In the genomic region with DNA sequence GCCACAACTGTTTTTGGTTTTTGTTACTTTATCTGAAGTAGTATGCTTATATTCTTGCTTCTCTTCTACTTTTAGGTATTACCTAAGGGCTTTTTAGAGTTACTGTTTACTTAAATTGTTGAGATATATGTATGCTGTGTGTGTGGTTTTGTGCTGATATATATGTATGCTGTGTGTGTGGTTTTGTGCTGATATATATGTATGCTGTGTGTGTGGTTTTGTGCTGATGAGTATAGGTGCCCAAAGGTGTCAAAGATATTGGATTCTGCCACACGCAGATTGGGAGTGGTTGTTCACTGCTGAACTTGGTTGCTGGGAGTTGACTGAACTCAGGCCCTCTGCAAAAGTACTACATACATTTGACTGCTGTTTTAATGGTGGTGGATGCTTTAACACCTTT, we compare ENCODE assay signal across 20 mouse cellular contexts. TPM values are rescaled to one million over a fixed set of nuclear protein-coding genes. Genes with fewer than 3 reads are reported as not detected.
DNase-seq lines count a peak whose midpoint lies in the region; ATAC-seq lines count a peak whose summit lies in the region.
"Had no signal": no experiment of that assay in that cellular context is flagged by ENCODE, and none has a peak within 500 bp of the region (broad histone marks: within the 10 kb centered on the region; RNA-seq: fewer than 3 reads in every experiment).

No protein-coding gene starts in this region.

- no peak overlapping the region for H3K9ac ChIP-seq in liver, embryonic 12.5 days
- H3K9ac ChIP-seq in midbrain, embryonic 11.5 days (ENCODE audit: low read length), result no peak overlapping the region
- no peak overlapping the region for H3K9ac ChIP-seq in midbrain, embryonic 14.5 days (replicated peaks; ENCODE audit: low read length)
- no peak overlapping the region for H3K9ac ChIP-seq in midbrain, embryonic 13.5 days (replicated peaks)
- H3K9ac ChIP-seq: embryonic facial prominence, embryonic 12.5 days; forebrain, embryonic 13.5 days; forebrain, embryonic 15.5 days; forebrain, postnatal 0 days had no signal

- H3K36me3 ChIP-seq in liver, embryonic 12.5 days, result peaks cover 88% of the 10 kb centered on the region
- H3K36me3 ChIP-seq in midbrain, embryonic 11.5 days (ENCODE audit: control insufficient read depth, insufficient read depth, low read length), result peaks cover 21% of the 10 kb centered on the region
- H3K36me3 ChIP-seq in midbrain, embryonic 14.5 days (ENCODE audit: control insufficient read depth, insufficient read depth, low read length), result peaks cover 50% of the 10 kb centered on the region
- H3K36me3 ChIP-seq in midbrain, embryonic 13.5 days, result peaks cover 68% of the 10 kb centered on the region

- no peaks in the 10 kb centered on the region for H3K27me3 ChIP-seq in liver, embryonic 12.5 days (replicated peaks)
- no peaks in the 10 kb centered on the region for H3K27me3 ChIP-seq in midbrain, embryonic 11.5 days (ENCODE audit: control insufficient read depth, insufficient read depth, low read length)
- H3K27me3 ChIP-seq in midbrain, embryonic 14.5 days (ENCODE audit: control insufficient read depth, insufficient read depth, low read length), result no peaks in the 10 kb centered on the region
- no peaks in the 10 kb centered on the region for H3K27me3 ChIP-seq in midbrain, embryonic 13.5 days
- H3K27me3 ChIP-seq: CH12.LX; embryonic facial prominence, embryonic 12.5 days; forebrain, embryonic 13.5 days; forebrain, embryonic 15.5 days had no signal

- peaks cover 7% of the 10 kb centered on the region; the same call in 1 of the 2 replicates for H3K4me1 ChIP-seq in liver, embryonic 12.5 days
- H3K4me1 ChIP-seq in midbrain, embryonic 11.5 days (ENCODE audit: control insufficient read depth, insufficient read depth, low read length), result no peaks in the 10 kb centered on the region
- H3K4me1 ChIP-seq in midbrain, embryonic 14.5 days (ENCODE audit: control insufficient read depth, insufficient read depth, low read length), result no peaks in the 10 kb centered on the region
- H3K4me1 ChIP-seq in midbrain, embryonic 13.5 days (replicated peaks), result no peaks in the 10 kb centered on the region
- H3K4me1 ChIP-seq: embryonic facial prominence, embryonic 10.5 days; embryonic facial prominence, embryonic 12.5 days; forebrain, embryonic 13.5 days; forebrain, embryonic 15.5 days had no signal

- no peak overlapping the region for H3K4me3 ChIP-seq in liver, embryonic 12.5 days
- H3K4me3 ChIP-seq in midbrain, embryonic 11.5 days (ENCODE audit: low read depth, low read length), result no peak overlapping the region
- no peak overlapping the region for H3K4me3 ChIP-seq in midbrain, embryonic 14.5 days (replicated peaks; ENCODE audit: low read depth, low read length)
- H3K4me3 ChIP-seq in midbrain, embryonic 13.5 days (replicated peaks), result no peak overlapping the region
- H3K4me3 ChIP-seq: embryonic facial prominence, embryonic 10.5 days; embryonic facial prominence, embryonic 12.5 days; forebrain, embryonic 13.5 days; forebrain, embryonic 15.5 days had no signal

- ATAC-seq in liver, embryonic 12.5 days, result peak; percentile 37; the same call in 1 of the 2 replicates
- no peak for ATAC-seq in midbrain, embryonic 11.5 days (ENCODE audit: low FRiP score)
- no peak for ATAC-seq in midbrain, embryonic 14.5 days (ENCODE audit: low FRiP score, low TSS enrichment)
- ATAC-seq in megakaryocyte-erythroid progenitor cell, adult 5-6 weeks (replicated peaks; ENCODE audit: low FRiP score, low TSS enrichment, poor library complexity, severe bottlenecking), result peak; percentile 80
- ATAC-seq in midbrain, embryonic 13.5 days, result no peak
- ATAC-seq: CD4-positive, CD25-positive, alpha-beta regulatory T cell, adult 4 months; forebrain, embryonic 13.5 days; forebrain, embryonic 15.5 days; forebrain, postnatal 0 days had no signal

- no peak overlapping the region for H3K4me2 ChIP-seq in liver, embryonic 12.5 days
- H3K4me2 ChIP-seq in midbrain, embryonic 11.5 days, result no peak overlapping the region
- no peak overlapping the region for H3K4me2 ChIP-seq in midbrain, embryonic 14.5 days (ENCODE audit: low read length)
- no peak overlapping the region for H3K4me2 ChIP-seq in midbrain, embryonic 13.5 days (replicated peaks)
- H3K4me2 ChIP-seq: embryonic facial prominence, embryonic 12.5 days; forebrain, embryonic 13.5 days; forebrain, embryonic 15.5 days had no signal

- no peak for DNase-seq in liver
- DNase-seq in midbrain, embryonic 11.5 days (ENCODE audit: low spot score, missing footprints), result peak; percentile 62
- DNase-seq in midbrain, embryonic 14.5 days, result no peak
- DNase-seq: B cell, adult 2 months; cerebellum, adult 11-12 months; cerebellum, adult 2 months; cerebellum, adult 9-10 months; cerebellum, postnatal 10 days; cerebellum, postnatal 25 days; forebrain, postnatal 0 days had no signal

- H3K27ac ChIP-seq in liver, embryonic 12.5 days, result no peak overlapping the region
- H3K27ac ChIP-seq in midbrain, embryonic 11.5 days (ENCODE audit: low read depth, low read length), result no peak overlapping the region
- no peak overlapping the region for H3K27ac ChIP-seq in midbrain, embryonic 14.5 days (replicated peaks; ENCODE audit: low read depth, low read length)
- no peak overlapping the region for H3K27ac ChIP-seq in midbrain, embryonic 13.5 days
- H3K27ac ChIP-seq: embryonic facial prominence, embryonic 10.5 days; embryonic facial prominence, embryonic 12.5 days; forebrain, embryonic 13.5 days; forebrain, embryonic 15.5 days had no signal

- 0 out of 2 replicates have a peak, but pooled peaks cover 3% of the 10 kb centered on the region for H3K9me3 ChIP-seq in liver, embryonic 12.5 days (replicated peaks)
- no peaks in the 10 kb centered on the region for H3K9me3 ChIP-seq in midbrain, embryonic 11.5 days (ENCODE audit: control insufficient read depth, low read length)
- H3K9me3 ChIP-seq in midbrain, embryonic 14.5 days (ENCODE audit: control insufficient read depth, low read length), result no peaks in the 10 kb centered on the region
- H3K9me3 ChIP-seq in midbrain, embryonic 13.5 days, result no peaks in the 10 kb centered on the region
- H3K9me3 ChIP-seq: embryonic facial prominence, embryonic 10.5 days; embryonic facial prominence, embryonic 12.5 days; forebrain, embryonic 13.5 days; forebrain, embryonic 15.5 days; G1E had no signal

- 78% methylated on average over 1 of the region's 1 CpGs for WGBS in liver, embryonic 12.5 days (ENCODE audit: insufficient replicate concordance)
- 96% methylated on average over 1 of the region's 1 CpGs for WGBS in midbrain, embryonic 11.5 days
- WGBS in midbrain, embryonic 14.5 days, result 97% methylated on average over 1 of the region's 1 CpGs
- WGBS in midbrain, embryonic 13.5 days, result 100% methylated on average over 1 of the region's 1 CpGs

RNA-seq across cellular contexts. Expression of a gene that starts 24.6 kb away (rescaled TPM):
- 32.9 and 35.2 TPM in 2 replicates for polyA plus RNA-seq in liver, embryonic 12.5 days (2016; fragmentation: Nextera tagmentation; extraction: Ambion mirVana)
- polyA plus RNA-seq in midbrain, embryonic 11.5 days (2014; fragmentation: Nextera tagmentation; extraction: Ambion mirVana), result 69.9 and 73.7 TPM in 2 replicates
- polyA plus RNA-seq in midbrain, embryonic 14.5 days (2014; fragmentation: Nextera tagmentation; extraction: Ambion mirVana), result 64.0 and 76.7 TPM in 2 replicates
- 56.3 and 62.2 TPM in 2 replicates for total RNA-seq in megakaryocyte-erythroid progenitor cell, adult 5-6 weeks (2014; fragmentation: Nextera tagmentation)
- total RNA-seq in megakaryocyte-erythroid progenitor cell, adult 5-6 weeks (2017), result 55.2 and 81.3 TPM in 2 replicates
- 49.2 and 57.2 TPM in 2 replicates for polyA plus RNA-seq in midbrain, embryonic 13.5 days (2015; fragmentation: Nextera tagmentation; extraction: Ambion mirVana)

Comparison
In these comparisons a context has a peak if more than half of its experiments do, and no peak if none do; other contexts are left out.
1. ATAC-seq: peak in liver, embryonic 12.5 days (single experiment) and megakaryocyte-erythroid progenitor cell, adult 5-6 weeks (single experiment); none in midbrain, embryonic 11.5 days (single experiment), midbrain, embryonic 14.5 days (single experiment) and midbrain, embryonic 13.5 days (single experiment).